Mouse (Mus musculus): Measurements from ENCODE around the gene Ccdc117. TPM values are rescaled to one million over a fixed set of nuclear protein-coding genes. Genes with fewer than 3 reads are reported as not detected.

Ccdc117 gene
- polyA plus RNA-seq, 1 experiment, result 52.0 TPM

GRCm38 (mm10) chr11:5517346-5517745, 24.6 kb downstream of the Ccdc117 start:
- no peaks in the 10 kb centered on the region for H3K9me3 ChIP-seq (replicated peaks; ENCODE audit: control insufficient read depth, insufficient read depth, low read length, poor library complexity, severe bottlenecking)
- H3K36me3 ChIP-seq (ENCODE audit: control insufficient read depth, insufficient read depth, low read length, poor library complexity, severe bottlenecking), result peaks cover 1% of the 10 kb centered on the region
- TF ChIP-seq EP300 (IDR thresholded peaks at IDR 0.05; ENCODE audit: insufficient read depth, low read depth, low read length) (no peak), POLR2A (IDR thresholded peaks at IDR 0.05; ENCODE audit: insufficient read depth, low read length) (no peak), CTCF (IDR thresholded peaks at IDR 0.05; ENCODE audit: low read depth, low read length) (no peak)
- H3K27me3 ChIP-seq (ENCODE audit: control insufficient read depth, insufficient read depth, low read length, poor library complexity, severe bottlenecking), result no peaks in the 10 kb centered on the region
- H3K9ac ChIP-seq (ENCODE audit: low read depth, poor library complexity, severe bottlenecking), result 0 out of 2 replicates have a peak overlapping the region, but pooled peaks have one; percentile 45
- no peak overlapping the region for H3K4me3 ChIP-seq (ENCODE audit: low read depth, low read length)
- no peak overlapping the region for H3K27ac ChIP-seq (ENCODE audit: insufficient read depth, low read length)
- peaks cover 6% of the 10 kb centered on the region for H3K4me1 ChIP-seq (ENCODE audit: control insufficient read depth, insufficient read depth, low read length)

DNA sequence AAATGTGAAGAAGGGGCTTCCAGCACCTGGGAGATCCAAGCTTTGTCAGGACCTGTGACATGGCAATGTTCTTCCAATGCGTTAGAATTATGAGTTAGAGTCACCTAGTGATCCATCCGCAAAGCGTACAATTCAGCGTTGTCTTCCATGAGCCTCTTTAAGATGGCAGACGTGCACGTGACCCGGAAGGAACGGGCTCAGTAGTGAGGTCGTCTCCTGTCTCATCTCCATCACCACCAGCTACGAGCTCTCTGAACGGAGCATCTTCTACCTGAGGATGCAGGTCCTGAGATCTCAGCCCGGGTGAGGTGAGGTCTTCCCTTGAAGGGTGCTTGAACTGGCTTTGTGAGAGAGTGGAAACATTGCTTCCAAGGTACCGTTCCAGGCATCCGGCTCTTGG, 25.4 kb downstream of the Ccdc117 start:
- Histone ChIP-seq H3K9ac (ENCODE audit: low read depth, poor library complexity, severe bottlenecking) (peak overlapping the region; percentile 45), H3K4me3 (ENCODE audit: low read depth, low read length) (peak overlapping the region; percentile 69), H3K4me1 (ENCODE audit: control insufficient read depth, insufficient read depth, low read length) (peaks cover 6% of the 10 kb centered on the region), H3K27ac (ENCODE audit: insufficient read depth, low read length) (no peak overlapping the region), H3K9me3 (replicated peaks; ENCODE audit: control insufficient read depth, insufficient read depth, low read length, poor library complexity, severe bottlenecking) (no peaks in the 10 kb centered on the region), H3K36me3 (ENCODE audit: control insufficient read depth, insufficient read depth, low read length, poor library complexity, severe bottlenecking) (no peaks in the 10 kb centered on the region), H3K27me3 (ENCODE audit: control insufficient read depth, insufficient read depth, low read length, poor library complexity, severe bottlenecking) (no peaks in the 10 kb centered on the region)
- no peak for TF ChIP-seq EP300 (IDR thresholded peaks at IDR 0.05; ENCODE audit: insufficient read depth, low read depth, low read length)

- H3K4me3 ChIP-seq (ENCODE audit: low read depth, low read length), result peak overlapping the region; percentile 47
- H3K4me1 ChIP-seq (ENCODE audit: control insufficient read depth, insufficient read depth, low read length), result peaks cover 6% of the 10 kb centered on the region
- TF ChIP-seq EP300 (IDR thresholded peaks at IDR 0.05; ENCODE audit: insufficient read depth, low read depth, low read length) (no peak), CTCF (IDR thresholded peaks at IDR 0.05; ENCODE audit: low read depth, low read length) (no peak), POLR2A (IDR thresholded peaks at IDR 0.05; ENCODE audit: insufficient read depth, low read length) (no peak)
- H3K27me3 ChIP-seq (ENCODE audit: control insufficient read depth, insufficient read depth, low read length, poor library complexity, severe bottlenecking), result no peaks in the 10 kb centered on the region
- peak overlapping the region; percentile 45 for H3K9ac ChIP-seq (ENCODE audit: low read depth, poor library complexity, severe bottlenecking)
- H3K36me3 ChIP-seq (ENCODE audit: control insufficient read depth, insufficient read depth, low read length, poor library complexity, severe bottlenecking), result no peaks in the 10 kb centered on the region
- H3K9me3 ChIP-seq (replicated peaks; ENCODE audit: control insufficient read depth, insufficient read depth, low read length, poor library complexity, severe bottlenecking), result no peaks in the 10 kb centered on the region
- peak overlapping the region; percentile 26; the same call in 1 of the 2 replicates for H3K27ac ChIP-seq (ENCODE audit: insufficient read depth, low read length)
Observed at GRCm38 (mm10) chr11:5516151-5516550, 25.8 kb downstream of the Ccdc117 start.

DNA sequence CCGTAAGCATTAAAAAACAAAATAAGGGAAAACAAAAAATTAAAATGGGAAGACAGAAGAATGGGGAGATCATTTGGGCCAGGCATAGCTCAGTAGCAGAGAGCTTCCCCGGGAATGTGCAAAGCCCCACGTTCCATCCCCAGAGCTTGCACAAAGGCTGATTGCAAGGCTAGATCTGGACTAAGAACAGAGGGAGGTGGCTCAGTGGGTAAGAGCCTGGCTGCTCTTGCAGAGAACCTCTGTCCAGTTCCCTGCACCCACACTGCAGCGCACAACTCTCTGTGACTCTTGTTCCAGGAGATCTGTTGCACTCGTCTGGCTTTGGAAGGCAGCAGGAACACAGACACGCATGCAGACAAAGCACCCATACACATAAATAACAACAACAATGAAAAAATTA, 26.3 kb downstream of the Ccdc117 start:
- H3K27me3 ChIP-seq (ENCODE audit: control insufficient read depth, insufficient read depth, low read length, poor library complexity, severe bottlenecking), result no peaks in the 10 kb centered on the region

DNA sequence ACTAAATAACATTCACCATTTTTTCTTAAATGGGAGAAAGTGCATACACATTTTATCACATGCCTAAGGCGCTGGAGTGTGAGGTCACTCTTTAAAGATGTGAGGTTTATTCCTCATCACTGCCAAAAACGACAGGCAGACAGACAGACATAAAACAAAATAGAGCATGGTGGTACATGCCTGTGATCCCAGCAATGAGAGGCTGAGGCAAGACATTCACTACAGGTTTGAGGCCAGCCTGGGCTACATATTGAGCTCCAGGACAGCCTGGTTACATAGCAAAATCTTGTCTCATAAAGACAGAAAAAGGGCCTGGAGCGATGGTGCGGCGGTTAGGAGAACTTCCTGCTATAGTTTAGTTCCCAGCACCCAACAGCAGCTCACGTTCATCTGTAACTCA, 26.8 kb downstream of the Ccdc117 start:
- TF ChIP-seq CTCF (IDR thresholded peaks at IDR 0.05; ENCODE audit: low read depth, low read length), result no peak
- no peak for TF ChIP-seq POLR2A (IDR thresholded peaks at IDR 0.05; ENCODE audit: insufficient read depth, low read length)
- TF ChIP-seq EP300 (IDR thresholded peaks at IDR 0.05; ENCODE audit: insufficient read depth, low read depth, low read length), result no peak
- Histone ChIP-seq H3K4me3 (ENCODE audit: low read depth, low read length) (no peak overlapping the region), H3K4me1 (ENCODE audit: control insufficient read depth, insufficient read depth, low read length) (peaks cover 6% of the 10 kb centered on the region), H3K27ac (ENCODE audit: insufficient read depth, low read length) (0 out of 2 replicates have a peak overlapping the region, but pooled peaks have one; percentile 4), H3K27me3 (ENCODE audit: control insufficient read depth, insufficient read depth, low read length, poor library complexity, severe bottlenecking) (no peaks in the 10 kb centered on the region), H3K9me3 (replicated peaks; ENCODE audit: control insufficient read depth, insufficient read depth, low read length, poor library complexity, severe bottlenecking) (no peaks in the 10 kb centered on the region), H3K36me3 (ENCODE audit: control insufficient read depth, insufficient read depth, low read length, poor library complexity, severe bottlenecking) (no peaks in the 10 kb centered on the region), H3K9ac (ENCODE audit: low read depth, poor library complexity, severe bottlenecking) (no peak overlapping the region)

More for the DNA sequence above, 26.3 kb downstream of the Ccdc117 start:
- H3K4me1 ChIP-seq (ENCODE audit: control insufficient read depth, insufficient read depth, low read length), result peaks cover 6% of the 10 kb centered on the region
- H3K9me3 ChIP-seq (replicated peaks; ENCODE audit: control insufficient read depth, insufficient read depth, low read length, poor library complexity, severe bottlenecking), result no peaks in the 10 kb centered on the region
- H3K4me3 ChIP-seq (ENCODE audit: low read depth, low read length), result peak overlapping the region; percentile 6; the same call in 1 of the 2 replicates
- peak overlapping the region; percentile 26; the same call in 1 of the 2 replicates for H3K27ac ChIP-seq (ENCODE audit: insufficient read depth, low read length)
- no peaks in the 10 kb centered on the region for H3K36me3 ChIP-seq (ENCODE audit: control insufficient read depth, insufficient read depth, low read length, poor library complexity, severe bottlenecking)
- TF ChIP-seq CTCF (IDR thresholded peaks at IDR 0.05; ENCODE audit: low read depth, low read length) (no peak), POLR2A (IDR thresholded peaks at IDR 0.05; ENCODE audit: insufficient read depth, low read length) (no peak), EP300 (IDR thresholded peaks at IDR 0.05; ENCODE audit: insufficient read depth, low read depth, low read length) (no peak)
- H3K9ac ChIP-seq (ENCODE audit: low read depth, poor library complexity, severe bottlenecking), result peak overlapping the region; percentile 45

DNA sequence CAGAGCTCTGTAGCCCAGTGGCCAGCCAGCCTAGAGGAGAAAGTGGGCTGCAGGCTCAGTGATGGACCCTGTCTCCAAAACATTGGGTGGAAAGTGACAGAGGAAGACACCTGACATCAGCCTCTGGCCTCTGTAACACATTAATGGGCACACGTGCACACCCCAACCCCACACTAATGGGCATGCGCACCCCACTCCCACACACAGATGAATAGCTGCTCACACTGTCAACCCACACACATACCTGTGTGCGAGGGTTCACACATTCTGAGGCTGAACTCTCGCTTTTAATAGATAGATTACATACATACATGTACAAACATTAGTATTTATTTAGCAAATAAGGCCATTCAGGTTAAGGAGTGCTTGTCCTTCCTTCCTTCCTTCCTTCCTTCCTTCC, 27.9 kb downstream of the Ccdc117 start:
- Histone ChIP-seq H3K9ac (ENCODE audit: low read depth, poor library complexity, severe bottlenecking) (no peak overlapping the region), H3K36me3 (ENCODE audit: control insufficient read depth, insufficient read depth, low read length, poor library complexity, severe bottlenecking) (no peaks in the 10 kb centered on the region), H3K4me3 (ENCODE audit: low read depth, low read length) (no peak overlapping the region), H3K27me3 (ENCODE audit: control insufficient read depth, insufficient read depth, low read length, poor library complexity, severe bottlenecking) (no peaks in the 10 kb centered on the region), H3K4me1 (ENCODE audit: control insufficient read depth, insufficient read depth, low read length) (peaks cover 6% of the 10 kb centered on the region), H3K27ac (ENCODE audit: insufficient read depth, low read length) (no peak overlapping the region; the same call in 1 of the 2 replicates), H3K9me3 (replicated peaks; ENCODE audit: control insufficient read depth, insufficient read depth, low read length, poor library complexity, severe bottlenecking) (no peaks in the 10 kb centered on the region)
- no peak for TF ChIP-seq POLR2A (IDR thresholded peaks at IDR 0.05; ENCODE audit: insufficient read depth, low read length)
